Mouse (Mus musculus) layer of hippocampus, adult 8-10 months (tissue): ENCODE results near the gene Golph3. TPM values are rescaled to one million over a fixed set of nuclear protein-coding genes. Genes with fewer than 3 reads are reported as not detected.

Experiments
- DNase-seq, 2 experiments: peaks; one replicate each; pipeline ENCODE4 v3.0.0; 2022; ENCODE audit warnings: low spot score in 2 of 2
- total RNA-seq, 4 experiments: library from RNA; stranded (reverse); gene quantifications; 2 replicates each; pipeline ENCODE4 v1.2.4; 2022

Gene Golph3
- total RNA-seq, 4 experiments from 2014 or later: 80.3 to 88.4 (median 83.4) TPM

DNA sequence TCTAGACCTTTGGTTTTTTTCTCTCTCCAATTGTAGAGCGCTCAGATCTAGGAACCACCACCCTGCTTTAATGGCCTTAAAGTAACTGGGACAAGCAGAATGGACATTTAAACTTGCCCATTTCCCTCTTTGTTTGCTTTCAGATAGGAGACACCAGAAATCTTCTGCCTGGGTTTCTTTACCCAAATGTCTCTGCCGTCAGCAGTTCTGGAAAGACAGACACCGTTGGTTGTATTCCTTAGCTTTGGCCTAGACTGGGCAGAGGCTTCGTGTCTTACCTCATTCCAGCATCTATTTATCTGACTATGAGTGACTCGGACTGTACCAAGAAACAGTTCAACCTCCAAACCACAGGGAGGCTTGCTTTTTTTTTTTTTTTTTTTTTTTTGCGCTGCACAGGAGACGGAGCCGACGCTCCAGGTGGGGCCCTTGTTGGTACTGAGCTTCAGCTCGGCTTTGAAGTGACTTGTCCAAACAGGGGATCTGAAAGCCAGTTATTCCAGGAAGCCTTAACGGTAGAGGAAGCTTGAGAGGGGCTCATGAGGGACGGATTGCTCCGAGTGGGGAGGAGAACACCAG is 55.3 kb downstream of the Golph3 start:
- DNase-seq: no peak

DNA sequence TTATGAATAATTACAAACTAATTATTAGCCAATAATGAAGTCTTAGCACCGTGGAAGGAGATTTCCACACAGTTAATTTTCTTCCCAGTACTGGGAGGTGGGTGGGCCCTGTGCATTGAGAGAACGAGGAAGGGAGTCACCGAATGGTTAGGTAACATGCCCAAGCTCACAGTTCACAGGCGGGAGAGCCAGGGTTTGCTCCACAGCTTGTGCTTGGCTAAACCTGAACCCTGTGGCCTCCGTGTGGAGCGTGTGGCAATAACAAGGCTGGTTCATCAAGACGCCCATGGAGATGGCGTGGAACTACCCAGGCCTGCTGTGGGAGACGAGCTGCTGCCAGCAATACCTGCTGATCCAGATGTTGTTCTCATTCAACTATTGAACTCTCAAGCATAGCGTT is 56.5 kb downstream of the Golph3 start:
- DNase-seq: no peak

DNA sequence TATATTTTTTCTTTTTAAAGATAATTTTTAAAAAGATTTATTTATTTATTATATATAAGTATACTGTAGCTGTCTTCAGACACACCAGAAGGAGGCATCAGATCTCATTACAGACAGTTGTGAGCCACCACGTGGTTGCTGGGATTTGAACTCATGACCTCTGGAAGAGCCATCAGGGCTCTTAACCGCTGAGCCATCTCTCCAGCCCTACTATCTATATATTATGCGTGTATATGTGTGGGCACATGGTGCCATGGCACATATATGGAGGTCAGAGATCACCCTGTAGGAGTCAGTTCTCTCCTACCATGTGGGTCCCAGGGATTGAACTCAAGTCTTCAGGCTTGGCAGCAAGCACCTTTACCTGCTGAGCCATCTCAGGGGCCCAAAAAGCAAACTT is 58.8 kb downstream of the Golph3 start:
- DNase-seq: no peak

DNA sequence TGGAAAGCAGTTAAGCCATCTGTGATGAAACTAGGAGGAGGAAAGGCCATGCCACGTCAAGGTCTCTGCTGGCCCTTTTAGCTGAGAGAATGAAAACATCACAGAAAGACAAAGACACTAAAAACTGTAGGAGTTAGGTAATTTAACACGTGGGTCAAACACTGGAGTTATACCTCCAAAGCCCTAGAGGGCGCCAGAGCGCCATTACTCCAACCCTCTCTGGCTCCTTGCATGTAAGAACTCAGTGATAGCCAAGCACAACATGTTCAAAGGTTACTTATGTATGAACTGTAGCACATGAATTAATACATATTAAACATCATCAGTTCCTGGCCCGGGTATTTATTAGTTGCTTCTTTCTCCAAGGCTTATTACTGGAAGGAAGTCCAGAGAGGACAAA is 59.3 kb downstream of the Golph3 start:
- no peak for DNase-seq

DNA sequence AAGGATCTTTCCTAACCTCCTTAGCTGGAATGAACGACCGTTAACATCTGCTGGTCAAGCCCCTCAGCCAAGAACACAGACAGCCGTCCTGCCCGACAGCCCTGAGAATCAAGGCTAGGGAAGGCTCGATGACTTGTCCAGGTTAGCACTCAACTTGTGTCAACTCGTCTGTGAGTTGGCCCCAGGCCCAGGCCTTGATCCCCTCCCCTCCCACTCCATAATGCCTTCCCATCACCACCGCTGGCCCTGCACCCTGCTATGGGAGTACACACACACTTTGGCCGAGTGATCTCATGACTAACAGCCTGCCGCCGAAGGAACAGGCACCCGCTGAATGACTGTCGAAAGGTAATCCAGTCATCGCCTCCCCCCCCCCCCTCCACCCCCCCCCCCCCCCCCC is 63.4 kb downstream of the Golph3 start:
- no peak for DNase-seq

DNA sequence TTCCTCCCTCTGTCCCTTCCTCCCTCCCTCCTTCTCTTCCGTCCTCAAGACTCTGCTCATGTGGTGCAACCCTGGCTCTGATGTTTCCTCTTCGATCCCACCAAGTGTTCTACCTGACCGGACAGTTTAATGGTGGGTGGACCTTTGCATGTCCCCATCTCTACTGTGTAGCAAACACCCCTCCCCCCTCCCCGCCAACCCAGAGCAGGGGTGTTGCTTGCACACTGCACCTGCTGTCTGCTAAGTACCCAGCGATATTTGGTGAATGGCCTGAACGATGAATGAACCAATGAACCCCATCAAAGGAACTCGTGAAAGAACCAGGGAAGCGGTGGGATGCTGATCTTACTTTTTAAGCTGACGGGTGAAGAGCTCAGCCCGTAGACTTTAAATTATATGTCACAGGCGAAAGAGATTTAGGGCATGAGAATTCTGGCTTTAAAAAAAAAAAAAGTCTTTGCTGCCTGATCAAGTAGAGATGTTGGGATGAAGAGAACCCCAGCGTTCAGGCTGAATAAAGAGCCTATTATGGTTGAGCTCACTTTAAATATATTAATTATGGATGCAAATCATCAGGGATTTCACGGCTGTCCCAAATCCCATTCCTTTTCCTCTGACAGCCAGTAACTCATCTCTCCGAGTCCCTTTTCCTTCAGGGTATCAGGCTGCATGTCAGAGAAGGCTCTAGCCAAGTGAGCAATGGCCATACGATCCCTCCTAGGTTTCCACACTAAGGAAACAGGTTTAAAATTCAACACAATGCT is 67.7 kb downstream of the Golph3 start:
- no peak for DNase-seq

DNA sequence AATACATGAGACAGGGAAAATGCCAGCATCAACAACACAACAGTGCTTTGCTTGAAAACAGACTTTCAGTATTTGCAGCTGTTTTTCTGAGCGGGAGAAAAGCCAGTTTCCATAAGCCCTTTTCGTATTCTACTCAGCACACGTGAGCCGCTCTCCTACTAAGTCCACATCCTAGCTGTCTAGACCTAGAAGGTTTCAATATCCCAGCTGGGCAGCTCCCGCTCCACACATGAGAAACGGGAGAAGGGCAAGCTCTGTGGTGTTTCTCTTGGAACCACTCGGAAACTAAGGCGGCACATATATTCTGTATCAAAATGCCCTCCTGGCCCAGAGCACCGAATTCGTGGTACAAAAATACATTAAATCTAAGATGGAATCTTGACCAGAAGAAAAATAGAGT is 73.5 kb downstream of the Golph3 start:
- no peak for DNase-seq

DNA sequence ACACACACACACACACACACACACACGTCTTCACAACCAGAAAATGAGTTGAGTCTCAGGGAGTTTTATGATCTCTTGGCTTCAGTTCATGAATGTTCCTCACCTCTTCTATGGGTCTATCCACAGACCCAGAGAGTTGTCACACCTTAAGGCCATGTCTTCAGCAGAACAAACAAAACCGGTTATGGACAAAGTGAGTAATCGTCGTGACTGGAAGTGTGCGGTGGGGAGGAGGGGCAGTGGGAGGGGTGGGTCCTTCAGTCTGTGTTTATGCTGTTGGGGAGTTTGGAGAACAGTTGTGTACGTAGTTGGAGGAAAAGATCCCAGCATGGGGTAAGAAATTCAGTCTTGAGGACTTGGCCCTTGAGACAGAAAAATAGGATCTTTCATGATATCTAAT is 75.8 kb downstream of the Golph3 start:
- no peak for DNase-seq

Other genes starting within 250 kb of the Golph3 start
- 100 to 1,000 TPM; 275 to 344 (median 299) TPM for gene Zfr, start 203.6 kb upstream of the Golph3 start, total RNA-seq
- 10 to 100 TPM; 56.7 to 62.5 (median 59.0) TPM for gene Mtmr12, start 116.4 kb upstream of the Golph3 start, total RNA-seq
- gene 1810049J17Rik, start 449 bp downstream of the Golph3 start, total RNA-seq: 1 to 10 TPM in 1 of 4 experiments, not detected in 3; 1.6 TPM